Mouse (Mus musculus) macrophage (primary cell): ENCODE results near the gene Akap7. TPM values are rescaled to one million over a fixed set of nuclear protein-coding genes. Genes with fewer than 3 reads are reported as not detected.

Experiments
- H3K27ac ChIP-seq: fragments of 350-480 bp; formaldehyde crosslinking; 2 replicates; pipeline ENCODE4 v1.9.0; 2021
- H3K36me3 ChIP-seq: fragments of 350-480 bp; formaldehyde crosslinking; 2 replicates; pipeline ENCODE4 v1.9.0; 2021; ENCODE audit errors: inconsistent target
- H3K4me3 ChIP-seq: fragments of 350-480 bp; formaldehyde crosslinking; 2 replicates; pipeline ENCODE4 v1.9.0; 2021; ENCODE audit errors: inconsistent target
- H3K79me2 ChIP-seq: fragments of 350-480 bp; formaldehyde crosslinking; 2 replicates; pipeline ENCODE4 v1.9.0; 2021; ENCODE audit errors: inconsistent target
- whole genome bisulfite sequencing: methylation state at CpG from one replicate; pipeline ENCODE4 v1.1.7; 2026; ENCODE audit warnings: inconsistent platforms; ENCODE audit not compliant: missing documents; 5-methylcytosine and 5-hydroxymethylcytosine counted together
- polyA plus RNA-seq: library from polyadenylated mRNA; stranded (reverse); fragments of 250-400 nt; gene quantifications from 3 replicates; pipeline ENCODE4 v1.2.4, GENCODE M21; 2018; ENCODE audit warnings: inconsistent platforms

Gene Akap7
- polyA plus RNA-seq, 1 experiment from 2014 or later: 57.2 TPM

DNA sequence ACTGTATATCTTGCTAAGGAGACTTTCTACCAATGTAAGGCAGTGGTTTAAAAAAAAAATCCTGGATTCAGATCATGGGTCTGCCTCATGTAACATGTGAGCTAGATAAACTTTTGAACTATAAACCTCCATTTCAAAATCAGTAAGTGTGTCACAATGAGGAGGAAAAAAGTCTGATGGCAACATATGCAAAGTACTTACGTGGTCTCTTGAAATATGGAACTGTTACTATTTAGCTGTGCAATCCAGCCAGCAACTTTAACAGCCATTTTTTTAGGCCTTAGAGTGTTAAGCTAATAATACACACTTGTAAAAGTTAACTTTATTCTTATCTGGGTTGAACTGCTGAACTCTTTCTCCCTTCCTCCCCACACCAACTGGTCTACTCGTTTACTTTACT, 181.6 kb downstream of the Akap7 start:
- Histone ChIP-seq H3K79me2 (no peaks in the 10 kb centered on the region), H3K4me3 (no peak overlapping the region), H3K27ac (no peak overlapping the region), H3K36me3 (no peaks in the 10 kb centered on the region)
- WGBS: 66% methylated on average over 2 of the region's 2 CpGs

DNA sequence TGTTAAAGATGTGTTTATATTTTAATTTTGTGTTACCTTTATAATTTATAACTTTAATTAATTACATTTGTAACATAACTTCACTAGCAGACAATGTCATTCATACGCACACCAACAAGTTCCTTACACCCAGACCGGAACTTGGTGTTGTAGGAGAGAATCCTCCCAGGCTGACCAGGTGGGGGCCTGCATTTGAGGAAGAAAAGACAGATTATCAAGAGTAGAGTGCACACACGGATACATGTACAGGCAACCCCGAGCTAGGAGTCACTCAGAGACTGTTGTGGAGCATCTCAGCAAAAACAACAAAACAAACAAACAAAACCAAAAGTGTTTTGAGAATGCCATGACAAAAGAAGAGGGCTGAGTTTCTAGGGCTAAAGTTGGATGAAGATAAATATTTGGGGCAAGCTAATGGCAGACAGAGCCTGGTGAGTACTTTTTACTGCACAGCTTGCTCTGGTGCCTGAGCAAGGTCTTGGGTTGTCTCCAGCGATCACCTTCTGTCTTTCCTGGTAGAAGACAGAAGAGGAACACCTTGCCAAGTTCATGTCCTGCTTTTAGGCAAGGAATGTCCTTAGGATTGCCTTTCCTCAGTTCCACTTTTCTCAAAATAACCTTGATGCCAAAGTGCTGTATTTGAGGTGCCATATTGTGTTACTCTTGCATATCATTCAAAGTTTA, 186.7 kb downstream of the Akap7 start:
- H3K4me3 ChIP-seq: no peak overlapping the region
- 82% methylated on average over 5 of the region's 5 CpGs for WGBS
- H3K79me2 ChIP-seq: no peaks in the 10 kb centered on the region
- H3K36me3 ChIP-seq: no peaks in the 10 kb centered on the region
- H3K27ac ChIP-seq: no peak overlapping the region

Other genes starting within 250 kb of the Akap7 start
- 42.5 to 101 TPM (median 80.5 TPM) in 3 replicates for gene Epb41l2, start 51.9 kb upstream of the Akap7 start, polyA plus RNA-seq
- not detected in 3 replicates for gene Smlr1, start 228.4 kb upstream of the Akap7 start, polyA plus RNA-seq